18 mouse cellular contexts compared by ENCODE assay signal in genomic region chr1:40847196-40847938, GRCm38 (mm10). TPM values are rescaled to one million over a fixed set of nuclear protein-coding genes. Genes with fewer than 3 reads are reported as not detected.
DNase-seq lines count a peak whose midpoint lies in the region; ATAC-seq and TF ChIP-seq lines count a peak whose summit lies in the region.
"Had no signal": no experiment of that assay in that cellular context is flagged by ENCODE, and none has a peak within 500 bp of the region (broad histone marks: within the 10 kb centered on the region; RNA-seq: fewer than 3 reads in every experiment).

No protein-coding gene starts in this region.

- H3K4me3 ChIP-seq in embryonic fibroblast, embryonic 13.5 days (ENCODE audit: insufficient read depth, low read length) = no peak overlapping the region; the same call in 1 of the 2 replicates
- H3K4me3 ChIP-seq in forebrain, embryonic 10.5 days = no peak overlapping the region
- H3K4me3 ChIP-seq: intestine, embryonic 15.5 days; limb, embryonic 15.5 days; midbrain, embryonic 10.5 days; neural tube, embryonic 12.5 days had no signal

- no peaks in the 10 kb centered on the region for H3K9me3 ChIP-seq in forebrain, embryonic 10.5 days
- H3K9me3 ChIP-seq: intestine, embryonic 15.5 days; limb, embryonic 15.5 days; midbrain, embryonic 10.5 days; neural tube, embryonic 12.5 days had no signal

- H3K27ac ChIP-seq in embryonic fibroblast, embryonic 13.5 days (ENCODE audit: insufficient read depth, low read length) = peak overlapping the region; percentile 99
- H3K27ac ChIP-seq in forebrain, embryonic 10.5 days = no peak overlapping the region
- H3K27ac ChIP-seq: intestine, embryonic 15.5 days; limb, embryonic 15.5 days; midbrain, embryonic 10.5 days; neural tube, embryonic 12.5 days had no signal

- no peaks in the 10 kb centered on the region for H3K27me3 ChIP-seq in forebrain, embryonic 10.5 days (ENCODE audit: poor library complexity, severe bottlenecking)
- H3K27me3 ChIP-seq: intestine, embryonic 15.5 days; limb, embryonic 15.5 days; neural tube, embryonic 12.5 days had no signal

- DNase-seq in adrenal gland, adult 8-10 months = peak; percentile 8
- DNase-seq in adrenal gland, postnatal 14 days = no peak
- DNase-seq in 3134 (ENCODE audit: extremely low read depth, insufficient read length, low spot score) = peak; percentile 78
- no peak for DNase-seq in lung, postnatal 4 days
- no peak for DNase-seq in forebrain, embryonic 10.5 days (ENCODE audit: extremely low spot score, low spot score)
- DNase-seq: cerebellum, adult 2 months; gastrocnemius, postnatal 36 days; lung, postnatal 36 days; right cerebral cortex, postnatal 25 days; thymus, postnatal 14 days had no signal

- no peaks in the 10 kb centered on the region for H3K36me3 ChIP-seq in forebrain, embryonic 10.5 days (replicated peaks)
- H3K36me3 ChIP-seq: intestine, embryonic 15.5 days; limb, embryonic 15.5 days; midbrain, embryonic 10.5 days; neural tube, embryonic 12.5 days had no signal

- peaks cover 6% of the 10 kb centered on the region; the same call in 1 of the 2 replicates for H3K4me1 ChIP-seq in embryonic fibroblast, embryonic 13.5 days (ENCODE audit: control insufficient read depth, insufficient read depth, low read length)
- H3K4me1 ChIP-seq in forebrain, embryonic 10.5 days = no peaks in the 10 kb centered on the region
- H3K4me1 ChIP-seq: intestine, embryonic 15.5 days; limb, embryonic 15.5 days; midbrain, embryonic 10.5 days; neural tube, embryonic 12.5 days had no signal

- no peak for TF ChIP-seq CTCF in embryonic fibroblast, embryonic 13.5 days (IDR thresholded peaks at IDR 0.05; ENCODE audit: borderline replicate concordance, insufficient read depth, low read length)

- TF ChIP-seq POLR2A in embryonic fibroblast, embryonic 13.5 days (IDR thresholded peaks at IDR 0.05; ENCODE audit: low read depth, low read length) = no peak

- 83% methylated on average over 2 of the region's 2 CpGs for WGBS in forebrain, embryonic 10.5 days

- peak; percentile 45 for ATAC-seq in CD4-positive, CD25-positive, alpha-beta regulatory T cell, adult 4 months
- ATAC-seq: intestine, embryonic 15.5 days had no signal

RNA-seq across cellular contexts. Expression of gene Tmem182, which starts 42.0 kb away (rescaled TPM):
- 10 to 100 TPM in 1 of 4 experiments, 1 to 10 TPM in 2, under 1 TPM in 1; 0.56 to 12.3 (median 3.0) TPM for total RNA-seq in adrenal gland, adult 8-10 months (2022)
- 4.5 and 6.4 TPM in 2 replicates for total RNA-seq in adrenal gland, postnatal 14 days (2021)
- not detected for polyA plus RNA-seq in CD4-positive, CD25-positive, alpha-beta regulatory T cell, adult 4 months (2017; shearing (Covaris generic))
- not detected in 2 replicates for polyA plus RNA-seq in embryonic fibroblast, embryonic 13.5 days (2011; ENCODE audit: insufficient read length, low read depth, missing spikeins)
- polyA plus RNA-seq in forebrain, embryonic 10.5 days (2016; fragmentation: Nextera tagmentation; extraction: Ambion mirVana) = not detected in 2 replicates
- total RNA-seq: common myeloid progenitor, adult 5-6 weeks had no signal
- polyA plus RNA-seq: hindbrain, embryonic 11.5 days; midbrain, embryonic 10.5 days had no signal

RNA-seq across cellular contexts. Expression of gene Mfsd9, which starts 56.9 kb away (rescaled TPM):
- 1 to 10 TPM; 3.5 to 4.3 (median 3.6) TPM for total RNA-seq in adrenal gland, adult 8-10 months (2022)
- 2.6 and 3.2 TPM in 2 replicates for total RNA-seq in adrenal gland, postnatal 14 days (2021)
- polyA plus RNA-seq in CD4-positive, CD25-positive, alpha-beta regulatory T cell, adult 4 months (2017; shearing (Covaris generic)) = 1 to 10 TPM; 2.1 to 2.3 TPM
- polyA plus RNA-seq in embryonic fibroblast, embryonic 13.5 days (2011; ENCODE audit: insufficient read length, low read depth, missing spikeins) = 2.9 and 3.6 TPM in 2 replicates
- 2.2 and 2.7 TPM in 2 replicates for polyA plus RNA-seq in forebrain, embryonic 10.5 days (2016; fragmentation: Nextera tagmentation; extraction: Ambion mirVana)

Comparison
In these comparisons a context has a peak if more than half of its experiments do, and no peak if none do; other contexts are left out.
1. DNase-seq: peak in adrenal gland, adult 8-10 months (single experiment) and 3134 (single experiment); none in adrenal gland, postnatal 14 days (single experiment), lung, postnatal 4 days (0 of 2) and forebrain, embryonic 10.5 days (single experiment).